Mouse (Mus musculus) spleen, postnatal 4 days (tissue): Measurements from ENCODE around the gene Cmc1.

ENCODE experiments used
- DNase-seq, 2 experiments: peaks; one replicate each; pipeline ENCODE4 v3.0.0; 2022; ENCODE audit warnings: low spot score in 2 of 2

The Cmc1 gene

GRCm38 (mm10) chr9:118031694-118032093, 118.3 kb downstream of the Cmc1 start:
- no peak for DNase-seq

DNA sequence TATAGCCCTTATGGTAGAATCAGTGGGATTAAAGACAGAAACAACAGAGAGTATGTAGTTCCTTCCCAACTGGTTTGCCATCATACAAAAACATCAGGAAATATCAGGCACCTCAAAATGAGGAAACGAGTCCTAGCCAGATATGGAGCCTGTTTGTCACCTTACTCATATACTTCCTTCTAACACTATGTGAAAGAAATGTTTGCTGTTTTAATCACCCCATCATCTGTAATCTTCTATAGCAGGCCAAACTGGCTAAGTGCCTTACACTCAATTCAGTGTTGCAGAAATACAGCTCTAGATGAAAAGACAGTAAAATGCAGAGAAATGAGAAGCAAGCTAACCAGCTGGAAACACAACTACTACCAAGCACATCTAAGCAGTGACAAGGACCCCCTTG, 119.7 kb downstream of the Cmc1 start:
- DNase-seq, result no peak

GRCm38 (mm10) chr9:118029490-118029889, 120.5 kb downstream of the Cmc1 start:
- no peak for DNase-seq

GRCm38 (mm10) chr9:118024966-118025365, 125.0 kb downstream of the Cmc1 start:
- DNase-seq, result no peak
